Mouse (Mus musculus): ENCODE data around the gene Fancl.
"Not testable (repeated sequence)": the region's sequence is repeated elsewhere in the genome, so short reads cannot be mapped to it uniquely, and the experiment has no call there.

The Fancl gene

GRCm38 (mm10) chr11:26385971-26386370, at the start of gene Fancl:
Gene Fancl, plus strand, starts transcription at chr11:26386135.
- DNase-seq (ENCODE audit: inconsistent age in 2 of 2, low spot score in 1 of 2): no peak

GRCm38 (mm10) chr11:26336848-26337247, 49.1 kb upstream of the Fancl start:
- no peak for DNase-seq (ENCODE audit: inconsistent age in 2 of 2, low spot score in 1 of 2)

GRCm38 (mm10) chr11:26370176-26370575, 15.8 kb upstream of the Fancl start:
- not testable (repeated sequence) for DNase-seq (ENCODE audit: inconsistent age in 2 of 2, low spot score in 1 of 2)

- not testable (repeated sequence) for DNase-seq (ENCODE audit: inconsistent age in 2 of 2, low spot score in 1 of 2)
Observed at GRCm38 (mm10) chr11:26371980-26372379, 14.0 kb upstream of the Fancl start.

- DNase-seq (ENCODE audit: inconsistent age in 2 of 2, low spot score in 1 of 2): no peak
Observed at GRCm38 (mm10) chr11:26374132-26374531, 11.8 kb upstream of the Fancl start.

- no peak for DNase-seq (ENCODE audit: inconsistent age in 2 of 2, low spot score in 1 of 2)
Observed at GRCm38 (mm10) chr11:26378074-26378473, 7.9 kb upstream of the Fancl start.

- no peak for DNase-seq (ENCODE audit: inconsistent age in 2 of 2, low spot score in 1 of 2)
Observed at GRCm38 (mm10) chr11:26381499-26381898, 4.4 kb upstream of the Fancl start.

GRCm38 (mm10) chr11:26386678-26387077, 743 bp downstream of the Fancl start:
- no peak for DNase-seq (ENCODE audit: inconsistent age in 2 of 2, low spot score in 1 of 2)

GRCm38 (mm10) chr11:26387087-26387611, 1.2 kb downstream of the Fancl start:
- peak; percentile 94 to 98 for DNase-seq (ENCODE audit: inconsistent age in 2 of 2, low spot score in 1 of 2)

- DNase-seq (ENCODE audit: inconsistent age in 2 of 2, low spot score in 1 of 2): no peak
Observed at GRCm38 (mm10) chr11:26395561-26395960, 9.6 kb downstream of the Fancl start.

- no peak for DNase-seq (ENCODE audit: inconsistent age in 2 of 2, low spot score in 1 of 2)
Observed at GRCm38 (mm10) chr11:26412972-26413371, 27.0 kb downstream of the Fancl start.

GRCm38 (mm10) chr11:26421472-26421871, 35.5 kb downstream of the Fancl start:
- no peak for DNase-seq (ENCODE audit: inconsistent age in 2 of 2, low spot score in 1 of 2)

GRCm38 (mm10) chr11:26434229-26434628, 48.3 kb downstream of the Fancl start:
- no peak for DNase-seq (ENCODE audit: inconsistent age in 2 of 2, low spot score in 1 of 2)

GRCm38 (mm10) chr11:26437818-26438217, 51.9 kb downstream of the Fancl start:
- DNase-seq (ENCODE audit: inconsistent age in 2 of 2, low spot score in 1 of 2): no peak

- no peak for DNase-seq (ENCODE audit: inconsistent age in 2 of 2, low spot score in 1 of 2)
Observed at GRCm38 (mm10) chr11:26441121-26441520, 55.2 kb downstream of the Fancl start.

- no peak for DNase-seq (ENCODE audit: inconsistent age in 2 of 2, low spot score in 1 of 2)
Observed at GRCm38 (mm10) chr11:26444374-26444773, 58.4 kb downstream of the Fancl start.

- no peak for DNase-seq (ENCODE audit: inconsistent age in 2 of 2, low spot score in 1 of 2)
Observed at GRCm38 (mm10) chr11:26449789-26450188, 63.9 kb downstream of the Fancl start.

GRCm38 (mm10) chr11:26450636-26451035, 64.7 kb downstream of the Fancl start:
- DNase-seq (ENCODE audit: inconsistent age in 2 of 2, low spot score in 1 of 2): no peak

- no peak for DNase-seq (ENCODE audit: inconsistent age in 2 of 2, low spot score in 1 of 2)
Observed at GRCm38 (mm10) chr11:26451228-26451627, 65.3 kb downstream of the Fancl start.

GRCm38 (mm10) chr11:26452693-26453092, 66.8 kb downstream of the Fancl start:
- no peak for DNase-seq (ENCODE audit: inconsistent age in 2 of 2, low spot score in 1 of 2)

- no peak for DNase-seq (ENCODE audit: inconsistent age in 2 of 2, low spot score in 1 of 2)
Observed at GRCm38 (mm10) chr11:26454081-26454480, 68.1 kb downstream of the Fancl start.

- DNase-seq (ENCODE audit: inconsistent age in 2 of 2, low spot score in 1 of 2): no peak
Observed at GRCm38 (mm10) chr11:26477037-26477739, 91.3 kb downstream of the Fancl start.

- no peak for DNase-seq (ENCODE audit: inconsistent age in 2 of 2, low spot score in 1 of 2)
Observed at GRCm38 (mm10) chr11:26481691-26482242, 95.8 kb downstream of the Fancl start.

Data from adrenal gland, adult (tissue).